Mouse (Mus musculus) kidney, adult 2 months (tissue): ENCODE data around the gene Gm16867. TPM values are rescaled to one million over a fixed set of nuclear protein-coding genes. Genes with fewer than 3 reads are reported as not detected.
"Not testable (repeated sequence)": the region's sequence is repeated elsewhere in the genome, so short reads cannot be mapped to it uniquely, and the experiment has no call there.

Source experiments
- DNase-seq: peaks from one replicate; pipeline ENCODE4 v3.0.0; 2021
- H3K27ac ChIP-seq: fragments of 200-500 bp; 2 replicates; pipeline ENCODE4 v1.5.1; 2012; ENCODE audit warnings: low read depth, low read length, control low read depth, inconsistent platforms; ENCODE audit not compliant: insufficient read depth
- H3K27me3 ChIP-seq: fragments of 200-500 bp; replicated peaks from 2 replicates; pipeline ENCODE4 v1.6.1; 2012; ENCODE audit warnings: mild to moderate bottlenecking, moderate library complexity, low read length, inconsistent platforms; ENCODE audit not compliant: control insufficient read depth, insufficient read depth
- H3K36me3 ChIP-seq: fragments of 200-500 bp; 2 replicates; pipeline ENCODE4 v1.6.1; 2012; ENCODE audit warnings: mild to moderate bottlenecking, moderate library complexity, low read length, inconsistent platforms; ENCODE audit not compliant: control insufficient read depth, insufficient read depth
- H3K4me1 ChIP-seq: fragments of 200-500 bp; 2 replicates; pipeline ENCODE4 v1.6.1; 2011; ENCODE audit warnings: low read length; ENCODE audit not compliant: control insufficient read depth, insufficient read depth
- H3K4me3 ChIP-seq: fragments of 200-500 bp; 2 replicates; pipeline ENCODE4 v1.5.1; 2011; ENCODE audit warnings: mild to moderate bottlenecking, low read depth, low read length, control low read depth; ENCODE audit not compliant: insufficient read depth
- WGBS: fragments of 180-500 bp; shearing (Covaris S2); methylation state at CpG from one replicate; pipeline ENCODE4 v1.1.7; 2018; 5-methylcytosine and 5-hydroxymethylcytosine counted together
- polyA plus RNA-seq: library from polyadenylated mRNA; depleted of rRNA; stranded (reverse); fragments of >200 nt; gene quantifications from 2 replicates; pipeline ENCODE4 v1.2.3, GENCODE M21; 2012

Gm16867 gene
- polyA plus RNA-seq, 1 experiment = 8.2 TPM

DNA sequence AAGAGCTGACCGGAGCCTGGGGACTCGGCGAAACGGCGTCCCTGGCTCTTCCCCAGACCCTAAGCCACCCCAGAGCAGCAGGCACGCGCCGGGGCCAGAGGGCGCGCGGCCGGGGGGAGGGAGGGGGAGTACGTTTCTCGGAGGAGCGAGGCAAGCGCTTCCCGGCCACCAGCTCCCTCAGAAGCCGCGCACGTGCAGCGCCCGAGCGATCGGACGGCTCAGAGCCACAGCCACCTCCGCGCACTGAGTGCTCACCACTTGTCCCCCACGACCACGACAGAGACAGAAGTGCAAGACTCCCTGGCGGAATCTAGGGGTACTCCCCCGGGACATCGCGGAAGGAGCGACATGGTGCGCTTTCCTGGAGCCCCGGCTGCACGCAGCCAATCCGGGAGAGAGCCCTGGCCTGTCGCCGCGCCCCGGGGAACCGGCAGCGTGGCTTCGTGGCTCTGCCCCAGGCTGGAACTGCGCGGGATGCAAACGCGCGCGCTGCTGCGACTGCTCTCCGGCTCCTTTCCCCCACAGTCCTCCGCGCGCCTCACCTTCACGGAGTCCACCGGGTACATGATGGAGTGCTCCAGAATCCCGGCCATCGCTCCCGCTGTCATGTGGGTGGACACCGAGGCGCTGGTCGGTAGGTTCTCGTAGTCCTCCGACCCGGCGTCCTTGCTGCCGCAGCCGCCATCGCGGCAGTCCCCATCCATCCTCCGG, 567 bp downstream of the Gm16867 start:
- WGBS = no CpG with 5 or more reads among the region's 73 CpGs
- not testable (repeated sequence) for H3K4me3 ChIP-seq, H3K27ac ChIP-seq, H3K36me3 ChIP-seq, DNase-seq, H3K4me1 ChIP-seq, H3K27me3 ChIP-seq

DNA sequence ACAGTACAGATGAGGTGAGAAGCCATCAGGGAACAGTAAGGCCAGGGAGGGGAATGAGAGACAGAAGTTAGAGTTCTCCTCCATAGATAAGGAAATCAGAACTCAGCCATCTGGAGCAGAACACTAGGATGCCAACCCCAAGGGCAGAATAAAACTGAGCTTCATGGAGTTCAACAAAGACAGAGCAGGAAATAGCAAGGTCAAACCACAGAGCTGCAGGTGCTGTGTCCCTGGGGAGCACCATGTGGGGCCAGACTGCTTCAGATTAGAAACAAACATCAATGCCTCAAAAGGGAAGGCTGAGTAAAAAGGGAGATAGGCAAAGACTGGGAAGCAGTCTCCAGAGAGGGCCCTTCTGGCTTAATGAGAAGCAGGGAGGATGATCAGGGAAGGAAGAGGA, 6.9 kb downstream of the Gm16867 start:
- not testable (repeated sequence) for H3K27me3 ChIP-seq, DNase-seq, H3K27ac ChIP-seq, H3K4me3 ChIP-seq, H3K4me1 ChIP-seq, H3K36me3 ChIP-seq

DNA sequence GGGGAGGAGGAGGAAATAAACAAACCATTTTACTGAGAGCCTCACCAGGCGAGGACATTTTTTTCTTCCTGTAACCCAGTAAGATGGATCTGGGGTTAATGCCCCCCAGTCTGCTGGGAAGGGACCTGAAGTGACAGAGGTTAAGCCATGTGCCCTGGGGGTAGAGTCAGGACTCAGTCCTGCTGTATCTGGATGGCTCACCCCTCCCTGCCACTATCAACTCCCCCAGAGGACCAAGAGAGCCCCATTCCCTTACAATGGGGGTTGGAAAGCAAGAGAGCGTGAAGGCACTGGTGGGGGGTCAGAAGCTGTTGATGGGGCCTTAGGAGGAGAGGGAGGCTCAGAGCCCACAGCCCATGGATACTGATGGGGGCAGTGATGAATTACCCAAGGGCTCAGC, 8.2 kb downstream of the Gm16867 start:
- H3K27ac ChIP-seq, H3K4me3 ChIP-seq, H3K4me1 ChIP-seq, H3K27me3 ChIP-seq, DNase-seq, H3K36me3 ChIP-seq: not testable (repeated sequence)
- no CpG with 5 or more reads among the region's 2 CpGs for WGBS

DNA sequence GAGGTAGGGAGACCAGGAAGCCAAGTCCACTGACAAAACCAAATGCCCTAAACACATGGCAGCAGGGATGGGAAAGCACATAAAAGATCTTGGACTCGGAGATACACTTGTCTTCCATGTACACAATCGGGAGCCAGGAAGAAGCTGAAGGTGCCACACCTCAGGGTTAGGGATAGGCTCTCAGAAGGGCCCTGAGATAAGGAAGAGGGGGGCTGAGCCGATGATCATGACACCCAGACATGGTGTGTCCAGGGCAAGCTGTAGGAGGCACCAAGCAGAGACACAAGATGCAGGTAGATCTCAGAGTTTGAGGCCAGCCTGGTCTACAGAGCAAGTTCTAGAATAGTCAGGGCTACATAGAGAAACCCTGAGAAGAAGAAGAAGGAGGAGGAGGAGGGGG, 8.6 kb downstream of the Gm16867 start:
- no CpG with 5 or more reads among the region's 3 CpGs for WGBS
- not testable (repeated sequence) for H3K4me1 ChIP-seq, H3K27ac ChIP-seq, H3K36me3 ChIP-seq, H3K4me3 ChIP-seq, H3K27me3 ChIP-seq, DNase-seq

DNA sequence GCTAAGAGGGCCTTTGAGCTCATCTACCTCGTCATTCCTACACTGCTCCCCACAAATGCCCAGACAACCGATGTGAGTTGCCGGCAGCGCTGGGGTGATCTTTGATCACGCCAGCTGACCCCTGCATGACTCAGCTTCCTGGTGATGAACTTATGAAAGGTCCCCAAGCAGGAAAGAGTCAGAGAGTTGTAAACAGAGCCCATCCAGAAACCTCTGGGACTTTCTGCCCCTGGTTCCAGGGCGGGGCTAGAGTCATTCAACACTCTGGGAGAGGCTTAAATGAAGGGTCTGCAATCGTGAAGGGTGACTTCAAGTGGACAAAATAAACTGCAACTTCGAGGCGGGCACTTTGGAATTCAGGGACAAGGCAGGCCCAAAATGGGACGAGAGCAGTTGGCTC, 15.2 kb downstream of the Gm16867 start:
- H3K27me3 ChIP-seq, H3K27ac ChIP-seq, DNase-seq, H3K4me3 ChIP-seq, H3K4me1 ChIP-seq, H3K36me3 ChIP-seq: not testable (repeated sequence)
- no CpG with 5 or more reads among the region's 10 CpGs for WGBS

DNA sequence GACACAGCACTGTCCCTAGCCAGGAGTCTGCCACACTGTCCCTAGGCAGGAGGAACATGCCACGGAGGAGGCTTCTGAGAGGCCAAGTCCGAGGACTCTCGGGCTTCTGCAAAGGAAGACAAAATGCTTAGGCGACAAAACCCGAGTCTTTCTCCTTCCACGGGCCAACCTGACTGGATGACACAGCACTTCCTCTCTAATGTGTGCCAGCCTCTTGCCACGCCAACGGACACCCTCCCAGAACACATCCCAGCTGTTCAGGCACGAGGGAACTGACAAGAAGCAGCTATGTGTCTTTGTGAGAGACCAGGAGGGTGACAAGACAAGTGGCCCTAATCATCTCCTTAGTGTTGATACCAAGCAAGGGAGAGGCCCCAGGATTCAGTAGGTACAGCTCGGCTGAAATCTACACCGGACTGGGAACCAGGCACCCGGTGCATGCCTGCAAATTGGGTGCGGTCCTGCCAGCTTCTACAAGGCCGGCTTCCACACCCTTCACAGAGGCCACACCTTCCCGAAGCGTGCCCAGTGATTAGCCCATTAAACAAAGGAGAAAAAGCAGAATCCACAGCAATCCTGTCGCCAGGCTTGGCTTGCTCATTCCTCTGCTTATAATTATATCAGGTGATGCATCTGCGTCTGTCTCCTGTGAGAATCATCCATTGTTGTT, 17.6 kb downstream of the Gm16867 start:
- no CpG with 5 or more reads among the region's 18 CpGs for WGBS
- not testable (repeated sequence) for H3K36me3 ChIP-seq, H3K4me1 ChIP-seq, DNase-seq, H3K27me3 ChIP-seq, H3K4me3 ChIP-seq, H3K27ac ChIP-seq

DNA sequence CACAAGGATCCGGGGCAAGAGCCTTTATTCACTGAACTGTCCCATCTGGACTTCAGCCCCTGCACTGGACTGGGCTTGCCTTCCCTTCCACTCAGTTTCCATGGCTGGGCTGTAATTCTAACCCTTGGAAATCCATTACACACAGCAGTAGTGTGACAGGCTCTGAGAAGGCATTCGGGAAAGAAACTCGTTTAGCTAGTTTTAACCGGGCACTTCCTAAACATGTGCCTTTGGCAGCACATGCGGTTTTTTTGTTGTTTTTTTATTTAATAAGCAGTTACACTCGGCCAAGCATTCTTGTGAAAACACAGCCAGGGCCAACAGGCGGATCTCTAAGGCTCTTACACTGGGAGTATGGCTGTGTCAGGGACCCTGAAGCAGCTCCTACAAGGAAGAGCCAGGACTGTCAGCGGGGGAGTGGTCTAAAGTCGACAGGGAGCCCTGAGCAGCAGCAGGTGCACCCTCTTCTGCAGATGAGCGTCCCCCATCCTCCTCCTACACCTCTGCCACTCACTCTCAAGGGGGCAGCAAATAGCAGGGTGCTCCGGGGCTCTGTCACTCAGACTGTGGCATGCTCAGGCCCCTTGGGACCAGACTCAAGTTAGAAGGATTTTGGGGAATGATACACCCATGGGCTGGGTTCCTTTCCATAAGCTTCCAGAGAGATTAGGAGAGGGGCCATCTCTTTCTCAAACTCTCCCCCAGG, 29.1 kb downstream of the Gm16867 start:
- not testable (repeated sequence) for H3K36me3 ChIP-seq, DNase-seq, H3K27ac ChIP-seq, H3K27me3 ChIP-seq, H3K4me3 ChIP-seq, H3K4me1 ChIP-seq
- WGBS = no CpG with 5 or more reads among the region's 11 CpGs

DNA sequence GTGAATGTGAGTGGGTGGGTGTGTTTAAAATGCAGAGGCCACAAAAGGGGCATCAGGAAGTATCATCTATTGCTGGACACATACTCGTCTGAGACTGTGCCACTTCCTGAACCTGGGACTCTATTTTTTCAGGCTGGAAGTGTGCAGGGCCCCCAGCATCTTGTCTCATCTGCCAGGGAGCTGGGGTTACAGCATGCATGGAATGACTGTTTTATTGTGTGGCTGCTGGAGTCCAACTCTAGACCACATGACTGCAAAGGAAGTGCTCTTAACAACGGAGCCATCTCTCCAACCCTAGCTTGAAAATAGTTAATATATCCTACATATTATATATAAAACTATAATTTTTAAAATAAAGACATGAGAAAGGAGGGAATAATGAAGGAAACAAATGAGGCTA, 29.8 kb downstream of the Gm16867 start:
- WGBS = no CpG with 5 or more reads among the region's 2 CpGs
- DNase-seq, H3K36me3 ChIP-seq, H3K27me3 ChIP-seq, H3K4me1 ChIP-seq, H3K27ac ChIP-seq, H3K4me3 ChIP-seq: not testable (repeated sequence)

DNA sequence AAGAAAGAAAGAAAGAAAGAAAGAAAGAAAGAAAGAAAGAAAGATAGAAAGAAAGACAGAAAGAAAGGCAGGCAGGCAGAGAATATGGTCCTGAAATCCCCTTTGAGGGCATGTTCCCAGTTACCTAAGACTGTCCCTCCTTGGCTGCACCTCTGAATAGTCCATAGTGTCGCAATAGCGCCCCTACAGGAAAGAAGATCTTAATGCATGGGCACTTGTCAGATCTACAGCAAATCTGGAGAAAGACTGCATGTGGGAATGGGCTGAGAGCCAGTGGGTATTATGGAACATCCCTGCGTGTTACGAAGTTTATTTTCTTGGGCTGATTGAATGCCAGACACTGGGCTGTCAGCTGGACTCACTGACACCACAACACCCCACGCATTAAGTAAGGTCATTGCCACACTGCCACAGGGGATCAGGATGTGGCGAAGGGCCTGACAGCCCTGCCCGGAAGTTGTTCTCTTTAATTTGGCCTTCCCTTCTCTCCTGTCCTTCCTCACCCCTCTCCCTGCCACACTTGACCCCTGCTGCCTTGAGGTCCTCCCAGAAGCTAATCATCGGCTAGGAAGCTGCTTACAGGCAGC, 32.9 kb downstream of the Gm16867 start:
- not testable (repeated sequence) for H3K4me3 ChIP-seq, DNase-seq, H3K4me1 ChIP-seq, H3K27ac ChIP-seq, H3K27me3 ChIP-seq, H3K36me3 ChIP-seq
- no CpG with 5 or more reads among the region's 8 CpGs for WGBS

DNA sequence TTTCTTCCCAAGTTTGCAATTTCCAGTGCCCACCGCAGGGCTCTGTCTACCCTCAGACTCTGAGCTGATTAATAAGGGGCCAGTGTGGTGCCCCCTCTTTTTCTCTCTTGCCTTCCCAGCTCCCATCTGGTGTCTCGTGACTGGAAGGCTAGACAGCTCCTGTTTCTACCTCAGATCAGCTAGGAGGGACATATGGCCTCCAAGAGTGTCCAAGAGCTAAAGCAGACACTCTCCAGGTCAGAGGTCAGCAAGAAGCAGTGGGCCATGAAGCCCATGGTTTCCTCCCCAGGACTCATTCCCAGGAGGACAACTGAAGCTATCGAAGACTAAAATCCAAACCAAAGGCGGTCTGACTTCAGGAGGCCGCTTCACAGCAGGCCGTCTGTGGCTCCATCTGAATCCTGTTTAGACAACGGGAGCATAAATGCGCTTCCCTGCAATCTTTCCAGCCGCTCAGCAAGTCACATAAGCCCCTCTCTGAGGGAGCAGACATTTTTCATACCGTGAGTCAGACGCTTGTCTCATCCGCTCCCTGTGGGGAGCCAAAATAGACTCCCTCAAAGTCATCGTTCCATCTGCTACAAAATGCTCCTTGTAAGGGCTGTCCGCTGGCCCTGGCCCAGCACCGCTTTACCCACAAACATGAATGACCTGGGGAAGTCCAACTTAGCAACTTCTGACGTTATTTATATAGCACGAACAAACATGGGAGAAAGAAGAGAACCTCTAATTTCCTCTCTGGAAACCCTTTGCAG, 35.4 kb downstream of the Gm16867 start:
- no CpG with 5 or more reads among the region's 17 CpGs for WGBS
- not testable (repeated sequence) for H3K36me3 ChIP-seq, H3K27me3 ChIP-seq, H3K27ac ChIP-seq, H3K4me1 ChIP-seq, H3K4me3 ChIP-seq, DNase-seq
